Mouse (Mus musculus): ENCODE measurements around the gene Ofcc1.

The Ofcc1 gene

DNA sequence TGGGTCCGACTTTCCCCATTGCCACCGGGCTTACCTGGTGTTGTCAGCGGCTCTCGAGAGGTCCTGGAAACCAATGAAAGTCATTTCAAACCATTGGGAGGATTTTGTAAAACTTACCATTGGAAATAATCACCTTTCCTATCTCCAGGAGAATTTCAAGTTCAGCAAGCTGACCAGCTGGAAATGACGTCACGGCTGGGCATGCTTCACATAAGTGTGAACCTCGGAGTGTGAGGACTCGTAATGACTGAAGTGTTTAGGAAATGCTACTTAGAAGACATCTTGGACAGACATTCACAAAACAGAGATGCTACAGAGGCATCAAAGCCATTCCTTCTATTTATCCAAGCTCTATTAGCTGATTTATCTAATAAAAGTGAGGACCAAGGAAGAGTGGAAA lies 361.0 kb downstream of the Ofcc1 start:
- no peak for DNase-seq (ENCODE audit: low read depth, low spot score)

DNA sequence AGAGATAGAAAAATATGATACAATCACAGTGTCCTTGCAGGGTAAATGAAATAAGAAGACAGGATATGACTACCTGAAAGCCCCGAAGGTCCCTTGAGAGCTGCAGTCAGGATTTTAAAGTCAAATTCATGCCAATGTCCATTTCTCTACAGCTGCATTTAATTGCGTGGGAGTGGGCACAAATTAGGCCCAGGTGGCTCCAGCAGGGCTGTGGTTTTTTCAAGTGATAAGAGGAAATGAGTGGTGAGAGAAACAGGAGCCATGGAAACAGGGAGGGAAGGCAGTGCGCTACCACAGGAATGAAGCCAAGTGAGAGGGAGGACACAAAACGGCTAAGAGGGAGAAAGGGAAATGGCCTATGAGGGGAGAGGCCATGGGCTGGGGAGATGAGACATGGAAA lies 363.3 kb downstream of the Ofcc1 start:
- DNase-seq (ENCODE audit: low read depth, low spot score): no peak

- no peak for DNase-seq (ENCODE audit: low read depth, low spot score)
These were observed 381.8 kb downstream of the Ofcc1 start for GRCm38 (mm10) chr13:39979294-39980061.

- DNase-seq (ENCODE audit: low read depth, low spot score): no peak
These were observed 392.8 kb downstream of the Ofcc1 start for GRCm38 (mm10) chr13:39968349-39969016.

DNA sequence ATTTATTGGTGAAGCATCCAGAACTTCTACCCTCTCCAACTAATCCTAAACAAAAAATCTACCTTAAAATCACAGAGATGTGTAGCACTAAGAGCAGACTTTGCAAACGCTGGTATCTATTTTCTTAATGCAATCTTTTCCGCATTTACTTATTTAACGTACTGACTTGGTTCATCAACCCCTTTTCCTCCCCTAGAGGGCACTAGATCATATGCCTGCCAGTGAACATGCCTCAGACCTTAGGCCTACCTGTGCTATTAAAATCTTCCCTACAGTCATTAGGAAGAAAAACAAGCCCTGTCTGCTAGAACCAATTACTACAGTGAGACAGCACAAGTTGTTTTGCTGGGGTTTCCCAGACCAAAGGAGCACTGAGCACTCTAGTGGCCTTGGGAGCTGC lies 404.0 kb downstream of the Ofcc1 start:
- no peak for DNase-seq (ENCODE audit: low read depth, low spot score)

DNA sequence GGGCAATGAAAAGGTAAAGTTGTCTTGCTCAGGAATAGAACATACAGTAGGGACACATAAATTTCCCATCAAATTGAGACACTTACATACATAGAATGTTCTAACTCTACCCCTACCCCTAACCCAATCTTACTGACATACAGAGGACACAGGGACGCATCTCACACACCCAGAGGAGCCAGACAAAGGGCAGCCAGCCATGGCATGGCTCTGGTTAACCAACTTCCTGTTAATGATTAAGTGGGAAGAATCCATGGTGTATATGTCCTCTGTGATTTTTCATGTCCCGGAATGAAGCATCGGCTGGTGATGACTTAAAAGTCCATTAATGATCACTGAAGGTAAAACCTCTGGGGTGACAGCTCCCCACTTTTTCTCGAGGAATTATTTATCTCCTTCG lies 405.2 kb downstream of the Ofcc1 start:
- DNase-seq (ENCODE audit: low read depth, low spot score): no peak
